11 mouse cellular contexts compared by ENCODE assay signal in genomic region chr4:32923891-32924294, GRCm38 (mm10). TPM values are rescaled to one million over a fixed set of nuclear protein-coding genes. Genes with fewer than 3 reads are reported as not detected.
A peak's percentile ranks its signal among the peaks of the same experiment; 100 is the strongest.
DNase-seq lines count a peak whose midpoint lies in the region; ATAC-seq and TF ChIP-seq lines count a peak whose summit lies in the region.
"Had no signal": no experiment of that assay in that cellular context is flagged by ENCODE, and none has a peak within 500 bp of the region (broad histone marks: within the 10 kb centered on the region; RNA-seq: fewer than 3 reads in every experiment).

No protein-coding gene starts in this region.

- no peaks in the 10 kb centered on the region for H3K4me1 ChIP-seq in lung, embryonic 14.5 days (ENCODE audit: insufficient read depth)
- no peaks in the 10 kb centered on the region; the same call in 1 of the 2 replicates for H3K4me1 ChIP-seq in lung, postnatal 0 days (ENCODE audit: insufficient read depth, low read depth, low read length)
- H3K4me1 ChIP-seq in embryonic facial prominence, embryonic 10.5 days = peaks cover 37% of the 10 kb centered on the region
- peaks cover 42% of the 10 kb centered on the region for H3K4me1 ChIP-seq in hindbrain, embryonic 12.5 days
- H3K4me1 ChIP-seq in neural tube, embryonic 12.5 days = peaks cover 34% of the 10 kb centered on the region

- no peak overlapping the region for H3K4me3 ChIP-seq in lung, embryonic 14.5 days (ENCODE audit: low read depth, low read length)
- no peak overlapping the region for H3K4me3 ChIP-seq in lung, postnatal 0 days (ENCODE audit: low read depth, low read length)
- H3K4me3 ChIP-seq in embryonic facial prominence, embryonic 10.5 days = peak overlapping the region; percentile 35
- H3K4me3 ChIP-seq in hindbrain, embryonic 12.5 days = no peak overlapping the region
- no peak overlapping the region for H3K4me3 ChIP-seq in neural tube, embryonic 12.5 days
- no peak overlapping the region for H3K4me3 ChIP-seq in gastrocnemius, adult 2 months

- H3K36me3 ChIP-seq in lung, embryonic 14.5 days (ENCODE audit: insufficient read depth) = no peaks in the 10 kb centered on the region
- no peaks in the 10 kb centered on the region for H3K36me3 ChIP-seq in lung, postnatal 0 days (ENCODE audit: insufficient read depth, low read length)
- no peaks in the 10 kb centered on the region; the same call in 1 of the 2 replicates for H3K36me3 ChIP-seq in embryonic facial prominence, embryonic 10.5 days (replicated peaks)
- no peaks in the 10 kb centered on the region for H3K36me3 ChIP-seq in hindbrain, embryonic 12.5 days
- H3K36me3 ChIP-seq in neural tube, embryonic 12.5 days = no peaks in the 10 kb centered on the region; the same call in 1 of the 2 replicates

- H3K27ac ChIP-seq in lung, embryonic 14.5 days (ENCODE audit: low read depth) = no peak overlapping the region
- H3K27ac ChIP-seq in lung, postnatal 0 days (ENCODE audit: low read length) = no peak overlapping the region
- peak overlapping the region; percentile 82 for H3K27ac ChIP-seq in embryonic facial prominence, embryonic 10.5 days (replicated peaks)
- peak overlapping the region; percentile 94 for H3K27ac ChIP-seq in hindbrain, embryonic 12.5 days
- peak overlapping the region; percentile 82; the same call in 1 of the 2 replicates for H3K27ac ChIP-seq in neural tube, embryonic 12.5 days
- H3K27ac ChIP-seq in gastrocnemius, adult 2 months = no peak overlapping the region

- intact Hi-C loops in gastrocnemius, adult 2 months (cut with DNase I) = no loop called here

- no peak for TF ChIP-seq EP300 in lung, postnatal 0 days (IDR thresholded peaks at IDR 0.05)

- ATAC-seq in lung, embryonic 14.5 days (ENCODE audit: insufficient read depth) = no peak
- no peak for ATAC-seq in lung, postnatal 0 days
- ATAC-seq in hindbrain, embryonic 12.5 days (ENCODE audit: low FRiP score) = peak; percentile 63
- ATAC-seq in neural tube, embryonic 12.5 days (ENCODE audit: low FRiP score, low read depth) = peak; percentile 57

- peak overlapping the region; percentile 16; the same call in 1 of the 2 replicates for H3K4me2 ChIP-seq in lung, embryonic 14.5 days
- no peak overlapping the region for H3K4me2 ChIP-seq in lung, postnatal 0 days (replicated peaks; ENCODE audit: low read depth, low read length)
- peak overlapping the region; percentile 36 for H3K4me2 ChIP-seq in hindbrain, embryonic 12.5 days (replicated peaks)
- H3K4me2 ChIP-seq in neural tube, embryonic 12.5 days (replicated peaks) = peak overlapping the region; percentile 48

- H3K27me3 ChIP-seq in lung, embryonic 14.5 days (ENCODE audit: insufficient read depth, low read length) = no peaks in the 10 kb centered on the region
- no peaks in the 10 kb centered on the region for H3K27me3 ChIP-seq in lung, postnatal 0 days (replicated peaks; ENCODE audit: insufficient read depth, low read length)
- H3K27me3 ChIP-seq in embryonic facial prominence, embryonic 10.5 days (replicated peaks; ENCODE audit: low read depth, poor library complexity, severe bottlenecking) = no peaks in the 10 kb centered on the region
- no peaks in the 10 kb centered on the region for H3K27me3 ChIP-seq in hindbrain, embryonic 12.5 days
- no peaks in the 10 kb centered on the region for H3K27me3 ChIP-seq in neural tube, embryonic 12.5 days (replicated peaks)

- no peak for TF ChIP-seq CTCF in lung, embryonic 14.5 days (IDR thresholded peaks at IDR 0.05; ENCODE audit: low read depth)
- TF ChIP-seq CTCF in lung, postnatal 0 days (IDR thresholded peaks at IDR 0.05) = no peak
- TF ChIP-seq CTCF in gastrocnemius, adult 2 months (IDR thresholded peaks at IDR 0.05) = no peak

- WGBS in lung, embryonic 14.5 days = 34% methylated on average over 9 of the region's 9 CpGs
- 44% methylated on average over 9 of the region's 9 CpGs for WGBS in lung, postnatal 0 days
- WGBS in embryonic facial prominence, embryonic 10.5 days = 20% methylated on average over 9 of the region's 9 CpGs
- 11% methylated on average over 9 of the region's 9 CpGs for WGBS in hindbrain, embryonic 12.5 days
- 11% methylated on average over 9 of the region's 9 CpGs for WGBS in neural tube, embryonic 12.5 days

- no peaks in the 10 kb centered on the region for H3K9me3 ChIP-seq in lung, embryonic 14.5 days (ENCODE audit: low read depth, low read length)
- H3K9me3 ChIP-seq in lung, postnatal 0 days (ENCODE audit: low read length) = no peaks in the 10 kb centered on the region
- H3K9me3 ChIP-seq in embryonic facial prominence, embryonic 10.5 days = no peaks in the 10 kb centered on the region
- no peaks in the 10 kb centered on the region for H3K9me3 ChIP-seq in hindbrain, embryonic 12.5 days (replicated peaks)
- no peaks in the 10 kb centered on the region for H3K9me3 ChIP-seq in neural tube, embryonic 12.5 days

- H3K9ac ChIP-seq in lung, embryonic 14.5 days = no peak overlapping the region
- H3K9ac ChIP-seq in lung, postnatal 0 days (replicated peaks; ENCODE audit: low read depth) = no peak overlapping the region
- no peak overlapping the region for H3K9ac ChIP-seq in hindbrain, embryonic 12.5 days
- H3K9ac ChIP-seq in neural tube, embryonic 12.5 days = 0 out of 2 replicates have a peak overlapping the region, but pooled peaks have one; percentile 33

- no peak for DNase-seq in lung, embryonic 14.5 days
- DNase-seq in lung, postnatal 0 days (ENCODE audit: low spot score) = no peak
- peak; percentile 23 for DNase-seq in embryonic facial prominence, embryonic 10.5 days (ENCODE audit: low spot score)
- no peak for DNase-seq in frontal cortex, adult 2 months (ENCODE audit: extremely low spot score in 1 of 2, low spot score in 1 of 2)
- no peak for DNase-seq in gastrocnemius, adult 2 months
- DNase-seq in natural killer cell, adult 2 months (ENCODE audit: low spot score in 2 of 2) = no peak
- DNase-seq: liver; thymus, postnatal 4 days had no signal

RNA-seq across cellular contexts. Expression of gene Ankrd6, which starts 26.7 kb away (rescaled TPM):
- 4.0 and 4.7 TPM in 2 replicates for polyA plus RNA-seq in lung, embryonic 14.5 days (2014; fragmentation: Nextera tagmentation; extraction: Ambion mirVana)
- polyA plus RNA-seq in lung, postnatal 0 days (2015; fragmentation: Nextera tagmentation; extraction: Ambion mirVana) = 1.2 and 1.3 TPM in 2 replicates
- 12.2 and 16.4 TPM in 2 replicates for polyA plus RNA-seq in embryonic facial prominence, embryonic 10.5 days (2016; fragmentation: Nextera tagmentation; extraction: Ambion mirVana)
- 25.7 and 27.5 TPM in 2 replicates for polyA plus RNA-seq in hindbrain, embryonic 12.5 days (2016; fragmentation: Nextera tagmentation; extraction: Ambion mirVana)
- 23.4 and 26.5 TPM in 2 replicates for polyA plus RNA-seq in neural tube, embryonic 12.5 days (2016; fragmentation: Nextera tagmentation; extraction: Ambion mirVana)
- 31.0 and 31.3 TPM in 2 replicates for polyA plus RNA-seq in frontal cortex, adult 2 months (2012; rRNA removed)
- 1 to 10 TPM; 2.5 to 6.2 TPM for total RNA-seq in gastrocnemius, adult 2 months (2021)

RNA-seq across cellular contexts. Expression of gene Rragd, which starts 58.9 kb away (rescaled TPM):
- 1.8 and 2.7 TPM in 2 replicates for polyA plus RNA-seq in lung, embryonic 14.5 days (2014; fragmentation: Nextera tagmentation; extraction: Ambion mirVana)
- polyA plus RNA-seq in lung, postnatal 0 days (2015; fragmentation: Nextera tagmentation; extraction: Ambion mirVana) = 5.6 and 7.8 TPM in 2 replicates
- 22.5 and 22.9 TPM in 2 replicates for polyA plus RNA-seq in embryonic facial prominence, embryonic 10.5 days (2016; fragmentation: Nextera tagmentation; extraction: Ambion mirVana)
- 40.1 and 44.2 TPM in 2 replicates for polyA plus RNA-seq in hindbrain, embryonic 12.5 days (2016; fragmentation: Nextera tagmentation; extraction: Ambion mirVana)
- 41.0 and 42.8 TPM in 2 replicates for polyA plus RNA-seq in neural tube, embryonic 12.5 days (2016; fragmentation: Nextera tagmentation; extraction: Ambion mirVana)
- polyA plus RNA-seq in frontal cortex, adult 2 months (2012; rRNA removed) = 109 and 129 TPM in 2 replicates
- 100 to 1,000 TPM; 174 to 204 TPM for total RNA-seq in gastrocnemius, adult 2 months (2021)
- total RNA-seq: megakaryocyte progenitor cell, adult 5-6 weeks had no signal

Comparison
In these comparisons a context has a peak if more than half of its experiments do, and no peak if none do; other contexts are left out.
1. ATAC-seq: peak in hindbrain, embryonic 12.5 days (single experiment) and neural tube, embryonic 12.5 days (single experiment); none in lung, embryonic 14.5 days (single experiment) and lung, postnatal 0 days (single experiment).
2. H3K27ac ChIP-seq: peak in embryonic facial prominence, embryonic 10.5 days (single experiment), hindbrain, embryonic 12.5 days (single experiment) and neural tube, embryonic 12.5 days (single experiment); none in lung, embryonic 14.5 days (single experiment), lung, postnatal 0 days (single experiment) and gastrocnemius, adult 2 months (single experiment).